Mouse (Mus musculus) hindbrain, embryonic 10.5 days (tissue): ENCODE measurements around the gene Rnf111. TPM values are rescaled to one million over a fixed set of nuclear protein-coding genes. Genes with fewer than 3 reads are reported as not detected.
A peak's percentile ranks its signal among the peaks of the same experiment; 100 is the strongest.
"Not testable (repeated sequence)": the region's sequence is repeated elsewhere in the genome, so short reads cannot be mapped to it uniquely, and the experiment has no call there.

Source experiments
- DNase-seq: peaks from one replicate; pipeline ENCODE4 v3.0.0-alpha.2; 2017; ENCODE audit warnings: low spot score
- H3K27ac ChIP-seq: fragments of 300-500 bp; sonication (generic); 2 replicates; pipeline ENCODE4 v1.5.1; 2016; ENCODE audit warnings: mild to moderate bottlenecking, moderate library complexity
- H3K27me3 ChIP-seq: fragments of 300-500 bp; sonication (generic); 2 replicates; pipeline ENCODE4 v1.6.1; 2016; ENCODE audit warnings: mild to moderate bottlenecking; ENCODE audit not compliant: poor library complexity, insufficient read depth, severe bottlenecking
- H3K36me3 ChIP-seq: fragments of 300-500 bp; sonication (generic); 2 replicates; pipeline ENCODE4 v1.6.1; 2016; ENCODE audit warnings: mild to moderate bottlenecking, moderate library complexity
- H3K4me1 ChIP-seq: fragments of 300-500 bp; sonication (generic); replicated peaks from 2 replicates; pipeline ENCODE4 v1.6.1; 2016; ENCODE audit warnings: mild to moderate bottlenecking
- H3K4me3 ChIP-seq: fragments of 300-500 bp; sonication (generic); 2 replicates; pipeline ENCODE4 v1.5.1; 2016; ENCODE audit warnings: mild to moderate bottlenecking, moderate library complexity
- H3K9me3 ChIP-seq: fragments of 300-500 bp; sonication (generic); 2 replicates; pipeline ENCODE4 v1.6.1; 2016; ENCODE audit warnings: mild to moderate bottlenecking, moderate library complexity
- WGBS: fragments of 180-500 bp; shearing (Covaris S2); methylation state at CpG from one replicate; pipeline ENCODE4 v1.1.7; 2016; 5-methylcytosine and 5-hydroxymethylcytosine counted together
- polyA plus RNA-seq: library from polyadenylated mRNA; unstranded; fragments of >200 nt; fragmentation: Nextera tagmentation; extraction: Ambion mirVana; gene quantifications from 2 replicates; pipeline ENCODE4 v1.2.1, GENCODE M21; 2016

Gene Rnf111
- polyA plus RNA-seq: 33.5 and 37.1 TPM in 2 replicates

DNA sequence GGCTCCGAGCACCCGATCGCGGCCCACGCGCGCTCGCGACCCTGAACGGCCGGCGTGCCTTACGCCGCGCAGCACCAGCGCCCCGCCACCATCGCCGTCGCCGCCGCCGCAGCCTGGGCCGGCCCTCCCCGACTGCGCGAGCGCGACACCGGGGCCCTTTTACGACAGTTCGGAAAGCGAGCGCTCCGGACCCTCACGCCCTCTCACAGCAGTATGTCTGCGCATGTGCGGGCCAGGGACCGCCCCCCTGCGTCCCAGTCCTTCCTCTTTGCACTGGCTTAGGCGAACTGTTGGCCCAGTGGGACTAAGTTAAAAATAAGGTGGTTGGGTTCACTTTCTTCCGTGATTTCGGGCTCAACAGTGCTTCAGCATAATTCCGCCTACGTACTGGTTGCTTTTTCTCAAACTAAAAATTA, at the start of gene Rnf111:
Rnf111 (minus strand) TSS at position 100 of the 416 bp plus-strand sequence.
- WGBS: under 1% methylated on average over 45 of the region's 45 CpGs
- peaks cover 16% of the 10 kb centered on the region for H3K4me1 ChIP-seq
- H3K36me3 ChIP-seq: peaks cover 18% of the 10 kb centered on the region

DNA sequence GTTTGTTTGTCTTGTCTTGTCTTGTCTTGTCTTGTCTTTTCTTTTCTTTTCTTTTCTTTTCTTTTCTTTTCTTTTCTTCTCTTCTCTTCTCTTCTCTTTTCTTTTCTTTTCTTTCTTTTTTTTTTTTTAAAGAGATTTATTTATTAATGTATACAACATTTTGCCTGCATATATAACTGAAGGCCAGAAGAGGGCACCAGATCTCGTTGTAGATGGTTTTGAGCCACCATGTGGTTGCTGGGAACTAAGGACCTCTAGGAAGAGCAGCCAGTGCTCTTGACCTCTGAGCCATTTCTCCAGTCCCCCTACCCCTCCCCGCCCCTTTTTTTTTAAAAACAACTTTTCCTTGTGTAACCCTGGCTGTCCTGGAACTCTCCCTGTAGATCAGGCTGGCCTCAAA, 48.7 kb upstream of the Rnf111 start:
- H3K36me3 ChIP-seq: peaks cover 84% of the 10 kb centered on the region
- not testable (repeated sequence) for DNase-seq

More for the DNA sequence above, at the start of gene Rnf111:
- peak within 1 kb of the TSS; percentile 98 for H3K4me3 ChIP-seq
- no peaks in the 10 kb centered on the region for H3K27me3 ChIP-seq
- no peaks in the 10 kb centered on the region for H3K9me3 ChIP-seq
- peak; percentile 96 for DNase-seq
- H3K27ac ChIP-seq: peak within 1 kb of the TSS; percentile 99

GRCm38 (mm10) chr9:70551524-70551923, 48.0 kb upstream of the Rnf111 start:
- Histone ChIP-seq H3K36me3 (peaks cover 86% of the 10 kb centered on the region), H3K27ac (no peak overlapping the region)

More for the DNA sequence above, 48.7 kb upstream of the Rnf111 start:
- H3K27ac ChIP-seq, H3K4me1 ChIP-seq, H3K27me3 ChIP-seq, H3K4me3 ChIP-seq: not testable (repeated sequence)
- WGBS: 94% methylated on average over 2 of the region's 2 CpGs
- peaks cover 17% of the 10 kb centered on the region for H3K9me3 ChIP-seq

GRCm38 (mm10) chr9:70548304-70548703, 44.8 kb upstream of the Rnf111 start:
- Histone ChIP-seq H3K9me3 (peaks cover 10% of the 10 kb centered on the region), H3K27ac (no peak overlapping the region), H3K4me1 (peaks cover 11% of the 10 kb centered on the region), H3K27me3 (no peaks in the 10 kb centered on the region), H3K4me3 (no peak overlapping the region), H3K36me3 (peaks cover 63% of the 10 kb centered on the region)
- no peak for DNase-seq
- 93% methylated on average over 4 of the region's 4 CpGs for WGBS

More at GRCm38 (mm10) chr9:70551524-70551923, 48.0 kb upstream of the Rnf111 start:
- no peak for DNase-seq
- Histone ChIP-seq H3K4me1 (no peaks in the 10 kb centered on the region), H3K9me3 (peaks cover 17% of the 10 kb centered on the region), H3K27me3 (no peaks in the 10 kb centered on the region), H3K4me3 (no peak overlapping the region)
- 97% methylated on average over 1 of the region's 1 CpGs for WGBS

- WGBS: 89% methylated on average over 3 of the region's 3 CpGs
- H3K27me3 ChIP-seq, DNase-seq, H3K4me3 ChIP-seq, H3K27ac ChIP-seq, H3K9me3 ChIP-seq: not testable (repeated sequence)
- Histone ChIP-seq H3K36me3 (peaks cover 48% of the 10 kb centered on the region), H3K4me1 (peaks cover 15% of the 10 kb centered on the region)
Observed at GRCm38 (mm10) chr9:70546576-70546975, 43.1 kb upstream of the Rnf111 start.

- WGBS: 79% methylated on average over 1 of the region's 1 CpGs
- Histone ChIP-seq H3K4me3 (no peak overlapping the region), H3K27me3 (no peaks in the 10 kb centered on the region), H3K4me1 (peaks cover 18% of the 10 kb centered on the region), H3K36me3 (peaks cover 34% of the 10 kb centered on the region), H3K27ac (no peak overlapping the region), H3K9me3 (no peaks in the 10 kb centered on the region)
- no peak for DNase-seq
Observed at GRCm38 (mm10) chr9:70544831-70545230, 41.3 kb upstream of the Rnf111 start.

DNA sequence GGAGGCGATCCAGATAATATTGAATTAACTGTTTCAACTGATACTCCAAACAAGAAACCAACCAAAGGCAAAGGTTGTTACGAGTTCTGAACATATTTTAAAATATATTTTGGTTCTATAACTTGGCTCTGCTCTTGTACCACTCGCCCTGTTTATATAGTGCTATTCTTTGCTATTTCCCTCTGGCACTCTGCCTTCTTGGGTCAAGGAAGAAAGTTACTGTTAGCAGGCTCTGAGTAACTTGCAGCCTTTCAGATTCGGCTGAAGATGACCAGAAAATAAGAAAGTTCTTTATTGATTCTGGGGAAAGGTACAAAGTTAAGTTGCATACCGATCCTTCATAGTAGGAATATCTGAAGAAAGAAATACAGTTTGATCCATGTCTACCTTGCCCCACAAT, 40.5 kb upstream of the Rnf111 start:
- no peaks in the 10 kb centered on the region for H3K27me3 ChIP-seq
- H3K27ac ChIP-seq: no peak overlapping the region
- peaks cover 18% of the 10 kb centered on the region for H3K4me1 ChIP-seq
- peaks cover 25% of the 10 kb centered on the region for H3K36me3 ChIP-seq
- no peak for DNase-seq
- peak overlapping the region; percentile 90 for H3K4me3 ChIP-seq
- H3K9me3 ChIP-seq: no peaks in the 10 kb centered on the region
- WGBS: 75% methylated on average over 5 of the region's 5 CpGs

DNA sequence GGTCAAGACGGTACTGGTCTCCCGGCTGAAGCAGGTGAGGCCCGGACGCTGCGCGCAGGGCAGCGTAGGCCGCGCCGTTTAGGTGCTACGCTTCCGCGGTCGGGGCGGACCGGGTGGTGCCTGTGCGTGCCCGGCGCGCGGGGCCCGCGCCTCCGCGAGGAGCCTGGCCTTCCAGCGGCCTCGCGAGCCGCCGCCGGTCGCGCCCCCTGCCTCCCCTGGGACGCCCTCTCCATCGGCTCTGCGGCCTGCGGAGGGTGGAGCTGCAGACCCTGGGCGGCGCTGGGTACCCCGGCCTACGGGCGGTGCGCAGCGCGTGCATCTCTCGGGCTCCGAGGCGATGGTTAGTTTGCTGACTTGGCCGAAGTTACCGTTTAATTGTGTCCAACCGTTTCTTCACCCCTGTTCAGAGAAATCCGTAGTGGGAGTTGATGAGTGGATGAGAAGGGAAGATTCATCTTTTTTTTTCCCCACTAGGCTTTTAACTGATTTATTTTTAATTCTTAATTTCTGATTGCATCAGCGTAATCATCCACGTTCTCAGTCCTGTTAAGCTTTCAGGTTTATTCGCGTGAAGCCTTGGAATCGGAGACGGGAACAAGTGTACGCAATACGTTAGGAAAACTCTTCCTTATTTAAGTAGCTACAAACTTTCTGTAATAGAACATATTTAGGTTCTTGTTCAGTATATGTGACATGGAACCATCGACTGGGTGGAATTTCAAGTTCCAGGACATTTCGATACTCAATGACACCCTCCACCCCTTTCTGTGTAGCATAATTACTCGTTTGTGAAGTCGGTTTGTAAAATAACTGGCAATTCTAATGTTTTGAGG, 39.7 kb upstream of the Rnf111 start:
- no peak for DNase-seq
- Histone ChIP-seq H3K36me3 (peaks cover 21% of the 10 kb centered on the region), H3K4me3 (peak overlapping the region; percentile 90), H3K27ac (peak overlapping the region; percentile 99), H3K9me3 (no peaks in the 10 kb centered on the region), H3K4me1 (peaks cover 18% of the 10 kb centered on the region), H3K27me3 (no peaks in the 10 kb centered on the region)
- 2% methylated on average over 64 of the region's 64 CpGs for WGBS

DNA sequence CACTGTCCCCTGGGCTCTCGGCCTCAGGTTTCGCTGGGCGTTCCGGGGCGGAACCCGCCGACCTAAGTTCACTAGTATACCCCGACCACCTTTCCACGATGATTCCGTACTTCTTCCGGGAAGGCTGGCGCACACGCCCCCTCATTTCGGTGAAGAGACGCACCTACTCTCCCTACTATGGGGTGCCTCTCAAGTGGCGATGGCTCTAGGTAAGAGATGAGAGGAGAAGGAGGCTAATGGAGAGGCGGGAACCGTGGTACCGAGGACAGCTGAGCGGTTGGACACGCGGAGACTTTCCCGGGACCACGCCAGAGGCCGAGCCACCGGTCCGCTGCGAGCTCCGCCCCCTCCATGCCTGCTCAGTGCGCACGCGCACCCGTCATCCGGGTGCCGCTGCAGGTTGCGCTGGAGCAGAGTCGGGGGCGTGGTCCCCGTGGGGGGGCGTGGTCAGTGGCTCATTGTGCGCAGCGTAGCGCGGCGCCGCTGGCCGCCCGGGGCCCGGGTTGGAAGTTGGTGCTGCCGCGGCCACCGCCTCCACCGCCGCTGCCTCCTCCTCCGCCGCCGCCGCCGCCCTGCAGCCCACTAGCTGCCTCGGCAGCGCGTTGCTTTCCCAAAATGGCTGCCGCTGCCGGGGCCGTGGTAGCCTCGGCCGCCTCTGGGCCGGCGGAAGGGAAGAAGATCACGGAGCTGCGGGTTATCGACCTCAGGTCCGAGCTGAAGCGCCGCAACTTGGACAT, 38.9 kb upstream of the Rnf111 start, which contains the start of gene Sltm:
Sltm (plus strand) TSS at position 450 of the 737 bp plus-strand sequence.
- no peaks in the 10 kb centered on the region for H3K9me3 ChIP-seq
- DNase-seq: peak; percentile 98
- peak within 1 kb of the TSS; percentile 99 for H3K27ac ChIP-seq
- peaks cover 18% of the 10 kb centered on the region for H3K4me1 ChIP-seq
- H3K36me3 ChIP-seq: peaks cover 15% of the 10 kb centered on the region; the same call in 1 of the 2 replicates
- peak within 1 kb of the TSS; percentile 90 for H3K4me3 ChIP-seq
- no peaks in the 10 kb centered on the region for H3K27me3 ChIP-seq
- WGBS: under 1% methylated on average over 75 of the region's 75 CpGs

DNA sequence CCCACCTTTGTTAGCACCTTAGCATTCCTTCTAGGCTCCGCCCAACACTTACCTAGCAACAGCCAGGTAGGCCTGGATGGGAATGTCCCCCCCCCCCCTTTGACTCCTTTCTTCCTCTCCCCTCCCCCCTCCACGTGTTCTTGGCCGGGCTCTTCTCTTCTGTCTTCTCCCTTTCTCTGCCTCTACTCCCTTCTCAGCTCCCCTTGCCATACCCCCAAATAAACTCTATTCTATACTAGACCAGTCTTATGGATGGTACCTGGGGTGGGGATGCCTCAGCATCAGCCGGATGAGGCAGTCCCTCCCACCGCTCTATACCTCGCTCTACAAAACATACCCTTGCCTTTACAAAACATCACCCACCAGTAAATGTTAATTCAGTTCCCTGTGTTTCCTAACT, 38.1 kb upstream of the Rnf111 start:
- peak overlapping the region; percentile 90 for H3K4me3 ChIP-seq
- peaks cover 18% of the 10 kb centered on the region for H3K4me1 ChIP-seq
- H3K9me3 ChIP-seq: no peaks in the 10 kb centered on the region
- WGBS: 8% methylated on average over 6 of the region's 6 CpGs
- peak overlapping the region; percentile 99 for H3K27ac ChIP-seq
- H3K36me3 ChIP-seq: peaks cover 6% of the 10 kb centered on the region; the same call in 1 of the 2 replicates
- no peak for DNase-seq
- no peaks in the 10 kb centered on the region for H3K27me3 ChIP-seq

- Histone ChIP-seq H3K27ac (no peak overlapping the region), H3K36me3 (no peaks in the 10 kb centered on the region), H3K4me1 (no peaks in the 10 kb centered on the region), H3K4me3 (no peak overlapping the region), H3K27me3 (no peaks in the 10 kb centered on the region), H3K9me3 (no peaks in the 10 kb centered on the region)
- DNase-seq: no peak
- 87% methylated on average over 3 of the region's 3 CpGs for WGBS
Observed at GRCm38 (mm10) chr9:70533328-70533727, 29.8 kb upstream of the Rnf111 start.

- Histone ChIP-seq H3K4me3 (no peak overlapping the region), H3K4me1 (no peaks in the 10 kb centered on the region), H3K27me3 (no peaks in the 10 kb centered on the region), H3K27ac (no peak overlapping the region), H3K36me3 (no peaks in the 10 kb centered on the region), H3K9me3 (no peaks in the 10 kb centered on the region)
- 91% methylated on average over 7 of the region's 7 CpGs for WGBS
- no peak for DNase-seq
Observed at GRCm38 (mm10) chr9:70524366-70524765, 20.8 kb upstream of the Rnf111 start.

DNA sequence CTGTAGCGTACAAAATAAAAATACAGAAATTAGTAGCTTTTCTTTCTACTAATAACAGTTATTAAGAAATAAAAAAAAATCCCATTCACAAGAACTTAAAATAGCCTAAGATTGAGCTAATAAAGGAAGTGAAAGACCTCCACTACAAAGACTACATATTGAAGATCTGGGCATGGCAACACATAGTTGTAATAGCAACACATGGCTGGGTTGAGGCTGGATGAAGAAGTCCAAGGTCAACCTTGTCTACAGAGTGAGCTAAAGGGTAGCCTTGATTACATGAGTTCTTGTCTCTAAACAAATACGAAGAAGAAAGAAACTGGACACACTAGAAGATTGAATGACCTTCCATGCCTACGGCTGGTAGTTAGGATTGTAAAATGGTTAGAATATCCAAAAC, 20.3 kb upstream of the Rnf111 start:
- Histone ChIP-seq H3K4me3 (no peak overlapping the region), H3K36me3 (no peaks in the 10 kb centered on the region), H3K27ac (no peak overlapping the region), H3K27me3 (no peaks in the 10 kb centered on the region), H3K4me1 (no peaks in the 10 kb centered on the region), H3K9me3 (no peaks in the 10 kb centered on the region)
- WGBS: 94% methylated on average over 3 of the region's 3 CpGs
- no peak for DNase-seq
